Mouse (Mus musculus) layer of hippocampus, adult 9-10 months (tissue): Measurements from ENCODE around the gene Dnah2.
"Not testable (repeated sequence)": the region's sequence is repeated elsewhere in the genome, so short reads cannot be mapped to it uniquely, and the experiment has no call there.

Experiments
- DNase-seq: peaks from one replicate; pipeline ENCODE4 v3.0.0; 2022; ENCODE audit warnings: low spot score

Dnah2 gene

GRCm38 (mm10) chr11:69406867-69407723 is 141.8 kb downstream of the Dnah2 start:
- DNase-seq: no peak

- DNase-seq: no peak
These were observed 142.6 kb downstream of the Dnah2 start for GRCm38 (mm10) chr11:69406282-69406681.

GRCm38 (mm10) chr11:69405397-69406200 is 143.3 kb downstream of the Dnah2 start:
- DNase-seq: no peak

GRCm38 (mm10) chr11:69404595-69405396 is 144.1 kb downstream of the Dnah2 start:
- DNase-seq: no peak

- DNase-seq: no peak
These were observed 145.0 kb downstream of the Dnah2 start for GRCm38 (mm10) chr11:69403691-69404594.

GRCm38 (mm10) chr11:69401987-69402386 is 146.9 kb downstream of the Dnah2 start:
- DNase-seq: no peak

GRCm38 (mm10) chr11:69401210-69401637 is 147.7 kb downstream of the Dnah2 start:
- peak; percentile 75 for DNase-seq

- DNase-seq: no peak
These were observed 148.6 kb downstream of the Dnah2 start for GRCm38 (mm10) chr11:69400083-69400850.

- DNase-seq: no peak
These were observed 149.5 kb downstream of the Dnah2 start for GRCm38 (mm10) chr11:69399201-69400082.

GRCm38 (mm10) chr11:69398486-69399200 is 150.3 kb downstream of the Dnah2 start:
- no peak for DNase-seq

GRCm38 (mm10) chr11:69398059-69398458 is 150.9 kb downstream of the Dnah2 start, which contains the start of gene Tmem88:
Gene Tmem88, minus strand, starts transcription at chr11:69398234.
- no peak for DNase-seq

- DNase-seq: no peak
These were observed 151.3 kb downstream of the Dnah2 start for GRCm38 (mm10) chr11:69397581-69398057.

GRCm38 (mm10) chr11:69396772-69397171 is 152.1 kb downstream of the Dnah2 start:
- no peak for DNase-seq

GRCm38 (mm10) chr11:69395634-69396373 is 153.1 kb downstream of the Dnah2 start:
- DNase-seq: peak; percentile 99

- peak; percentile 91 for DNase-seq
These were observed 153.7 kb downstream of the Dnah2 start, which contains the start of the genes Naa38 and Cyb5d1 for GRCm38 (mm10) chr11:69395235-69395633. Gene Naa38, plus strand, starts transcription at chr11:69395487. Gene Cyb5d1, minus strand, starts transcription at chr11:69395631.

- DNase-seq: not testable (repeated sequence)
These were observed 154.2 kb downstream of the Dnah2 start for GRCm38 (mm10) chr11:69394591-69395167.
